Mouse (Mus musculus) E14TG2a.4 (cell line): ENCODE data around the gene Ssh1.

Experiments used
- H3K27me3 ChIP-seq: 2 replicates; pipeline ENCODE4 v1.6.1; 2014; ENCODE audit warnings: low read length, control low read depth; ENCODE audit not compliant: insufficient read depth
- H3K36me3 ChIP-seq: 2 replicates; pipeline ENCODE4 v1.6.1; 2014; ENCODE audit warnings: low read length, control low read depth; ENCODE audit not compliant: insufficient read depth
- H3K4me1 ChIP-seq: replicated peaks from 2 replicates; pipeline ENCODE4 v1.6.1; 2014; ENCODE audit warnings: low read depth, low read length, control low read depth
- H3K4me3 ChIP-seq: replicated peaks from 2 replicates; pipeline ENCODE4 v1.5.1; 2014; ENCODE audit warnings: mild to moderate bottlenecking, low read length
- H3K9me3 ChIP-seq: 2 replicates; pipeline ENCODE4 v1.6.1; 2014; ENCODE audit warnings: low read length, control low read depth
- CTCF ChIP-seq: conservative IDR thresholded peaks from 2 replicates; pipeline ENCODE4 v1.5.1; 2014; ENCODE audit warnings: low read length
- NANOG ChIP-seq: IDR thresholded peaks from 2 replicates; pipeline ENCODE4 v1.6.1; 2014; ENCODE audit warnings: borderline replicate concordance, low read length, mixed read lengths
- POU5F1 ChIP-seq: IDR thresholded peaks from 2 replicates; pipeline ENCODE4 v1.6.1; 2014; ENCODE audit warnings: low read length, borderline replicate concordance

The Ssh1 gene

DNA sequence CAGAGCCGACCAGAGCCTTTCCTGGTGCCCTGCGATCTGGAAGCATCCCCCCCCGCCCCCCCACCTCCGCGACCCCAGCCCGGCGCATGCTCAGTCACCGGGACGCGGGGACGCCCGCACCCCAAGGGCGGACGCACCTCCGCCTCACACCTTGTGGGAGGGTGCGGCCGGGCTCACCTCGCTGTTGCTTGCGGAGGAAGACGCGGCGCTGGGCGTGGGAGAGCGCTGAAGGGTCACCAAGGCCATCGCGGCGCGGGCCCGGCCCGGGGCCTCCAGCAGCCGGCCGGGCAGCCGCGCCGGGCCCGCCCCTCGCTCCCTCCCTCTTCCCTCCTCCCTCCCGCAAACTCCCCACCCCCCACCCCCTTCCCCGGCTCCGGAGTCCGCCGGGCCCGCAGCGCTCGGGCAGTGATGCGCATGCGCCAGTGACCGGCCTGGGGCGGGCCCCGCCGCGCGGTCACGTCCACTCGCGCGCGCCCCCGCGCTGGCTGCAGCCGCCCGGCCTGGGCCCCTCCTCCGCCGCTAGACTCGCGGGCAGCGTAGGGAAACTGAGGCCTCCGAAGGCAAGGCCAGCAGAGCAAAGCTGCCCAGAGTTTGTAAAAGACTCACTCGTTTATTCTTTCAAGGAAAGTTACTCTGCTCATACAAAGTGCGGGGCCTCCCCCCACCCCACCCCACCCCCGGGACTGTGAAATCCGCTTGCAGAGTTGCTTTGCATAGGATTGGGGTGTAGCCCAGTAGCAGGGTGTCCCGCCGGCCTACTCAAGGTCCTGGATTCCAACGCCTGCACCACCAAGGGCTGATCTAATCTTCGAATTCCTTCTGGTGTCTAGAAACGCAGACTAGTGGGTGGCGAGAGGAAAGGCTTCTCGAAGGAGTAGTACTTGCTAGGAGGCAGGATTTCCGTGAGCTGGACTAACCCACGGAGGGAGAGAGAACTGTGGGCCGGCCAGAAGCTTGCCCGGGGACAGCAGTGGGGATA, at the start of gene Ssh1:
TSS of gene Ssh1 (minus strand) at position 408 of the 979 bp plus-strand sequence.
- Histone ChIP-seq H3K4me3 (peak within 1 kb of the TSS; percentile 79), H3K4me1 (peaks cover 47% of the 10 kb centered on the region), H3K27me3 (peaks cover 2% of the 10 kb centered on the region; the same call in 1 of the 2 replicates), H3K36me3 (peaks cover 8% of the 10 kb centered on the region), H3K9me3 (no peaks in the 10 kb centered on the region)
- TF ChIP-seq NANOG (no peak), POU5F1 (no peak), CTCF (no peak)

DNA sequence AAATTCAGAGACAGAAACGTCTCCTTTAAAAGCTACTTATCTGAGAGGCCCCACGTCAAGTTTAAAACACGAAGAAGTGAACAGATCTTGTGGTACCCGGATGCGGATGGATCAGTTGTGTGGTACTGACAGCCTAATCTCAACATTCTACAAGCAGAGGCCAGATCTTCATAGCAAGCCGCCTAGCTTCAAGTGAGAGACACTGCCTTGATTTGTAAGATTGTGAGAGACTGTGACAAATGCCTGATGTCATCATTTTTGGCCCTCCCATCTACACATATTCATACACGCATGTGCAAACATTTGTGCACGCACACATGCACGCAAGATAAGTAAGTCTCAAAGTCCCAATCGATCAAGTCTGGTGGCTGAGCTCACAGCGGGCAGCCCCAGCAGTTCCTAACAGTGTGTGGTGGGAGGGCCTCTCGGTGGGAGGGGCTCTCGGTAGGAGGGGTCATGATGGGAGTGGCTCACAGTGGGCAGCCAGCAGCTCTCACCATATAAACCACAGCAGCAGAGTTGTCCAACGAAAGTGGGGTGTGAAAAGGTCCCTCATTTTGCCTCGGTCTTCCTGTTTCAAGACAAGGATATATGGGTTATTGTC, 47.7 kb upstream of the Ssh1 start:
- peaks cover 9% of the 10 kb centered on the region; the same call in 1 of the 2 replicates for H3K27me3 ChIP-seq
- H3K4me3 ChIP-seq = no peak overlapping the region
- peaks cover 28% of the 10 kb centered on the region for H3K4me1 ChIP-seq
- H3K36me3 ChIP-seq = no peaks in the 10 kb centered on the region
- no peak for TF ChIP-seq POU5F1
- no peak for TF ChIP-seq CTCF
- no peak for TF ChIP-seq NANOG
- H3K9me3 ChIP-seq = no peaks in the 10 kb centered on the region

DNA sequence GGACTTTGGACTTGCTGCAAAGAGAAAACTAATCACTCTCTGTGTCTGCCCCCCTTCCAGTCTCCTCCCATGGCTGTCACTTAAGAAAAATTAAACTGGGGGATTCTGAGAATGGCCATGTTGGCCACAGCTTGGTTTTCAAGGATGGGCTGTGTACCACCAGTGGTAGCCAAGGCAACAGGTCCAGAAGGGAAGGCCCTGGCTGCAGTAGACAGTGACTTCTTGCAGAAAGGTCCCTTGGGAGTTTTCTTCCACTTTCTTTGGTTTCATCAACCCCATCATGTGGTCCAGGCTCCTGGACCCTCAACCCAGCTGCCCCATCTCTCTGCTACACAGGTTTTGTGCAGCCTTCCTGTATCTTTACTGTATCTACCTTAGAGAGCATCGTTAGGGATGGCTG, 47.2 kb upstream of the Ssh1 start:
- no peak for TF ChIP-seq POU5F1
- TF ChIP-seq NANOG = no peak
- no peak for TF ChIP-seq CTCF
- Histone ChIP-seq H3K4me3 (no peak overlapping the region), H3K4me1 (peaks cover 28% of the 10 kb centered on the region), H3K36me3 (no peaks in the 10 kb centered on the region), H3K9me3 (no peaks in the 10 kb centered on the region), H3K27me3 (peaks cover 9% of the 10 kb centered on the region; the same call in 1 of the 2 replicates)

DNA sequence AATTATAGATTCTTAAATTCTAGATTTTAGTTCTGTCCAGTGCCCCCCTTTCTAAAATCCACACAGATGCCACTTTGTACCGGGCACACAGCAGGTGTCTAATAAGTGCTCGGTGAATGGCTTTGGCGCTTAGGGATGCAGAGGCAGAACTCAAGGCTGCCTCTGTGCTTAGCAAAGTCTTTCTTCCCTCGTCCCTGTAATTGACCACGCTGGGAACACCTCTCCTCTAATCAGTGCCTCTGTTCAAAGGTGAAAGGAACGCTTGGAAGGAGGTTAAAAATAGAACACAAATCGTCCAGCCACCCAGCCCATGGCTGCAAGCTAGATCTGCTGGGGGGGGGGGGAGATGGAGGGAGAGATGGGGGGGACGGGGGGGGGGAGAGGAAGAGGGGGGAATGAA, 46.8 kb upstream of the Ssh1 start:
- Histone ChIP-seq H3K4me3 (no peak overlapping the region), H3K36me3 (no peaks in the 10 kb centered on the region), H3K9me3 (no peaks in the 10 kb centered on the region), H3K4me1 (peaks cover 28% of the 10 kb centered on the region), H3K27me3 (peaks cover 9% of the 10 kb centered on the region; the same call in 1 of the 2 replicates)
- no peak for TF ChIP-seq POU5F1
- TF ChIP-seq CTCF = no peak
- TF ChIP-seq NANOG = no peak

DNA sequence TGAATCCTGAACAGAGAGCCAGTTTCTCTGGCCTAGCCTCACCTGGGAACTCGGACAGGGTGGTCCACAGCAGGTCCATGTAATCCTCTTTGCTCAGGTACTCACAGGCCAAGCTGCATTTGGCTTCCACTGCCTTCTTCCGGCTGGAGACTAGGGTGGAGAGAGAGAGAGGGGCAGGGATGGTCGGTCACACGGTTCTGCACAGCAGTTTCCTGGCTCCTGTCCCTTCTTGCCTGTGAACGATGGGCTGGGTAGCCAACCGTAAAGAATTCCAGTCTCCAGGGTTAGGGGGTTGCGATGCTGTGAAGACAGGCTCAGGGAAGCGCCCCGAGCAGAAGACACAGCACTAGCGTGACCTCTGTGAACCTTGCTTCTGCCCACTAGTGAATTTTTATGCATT, 41.4 kb upstream of the Ssh1 start:
- no peak overlapping the region for H3K4me3 ChIP-seq
- TF ChIP-seq NANOG = no peak
- TF ChIP-seq POU5F1 = no peak
- no peak for TF ChIP-seq CTCF
- H3K4me1 ChIP-seq = peaks cover 25% of the 10 kb centered on the region
- peaks cover 11% of the 10 kb centered on the region; the same call in 1 of the 2 replicates for H3K27me3 ChIP-seq
- no peaks in the 10 kb centered on the region for H3K36me3 ChIP-seq
- H3K9me3 ChIP-seq = no peaks in the 10 kb centered on the region

DNA sequence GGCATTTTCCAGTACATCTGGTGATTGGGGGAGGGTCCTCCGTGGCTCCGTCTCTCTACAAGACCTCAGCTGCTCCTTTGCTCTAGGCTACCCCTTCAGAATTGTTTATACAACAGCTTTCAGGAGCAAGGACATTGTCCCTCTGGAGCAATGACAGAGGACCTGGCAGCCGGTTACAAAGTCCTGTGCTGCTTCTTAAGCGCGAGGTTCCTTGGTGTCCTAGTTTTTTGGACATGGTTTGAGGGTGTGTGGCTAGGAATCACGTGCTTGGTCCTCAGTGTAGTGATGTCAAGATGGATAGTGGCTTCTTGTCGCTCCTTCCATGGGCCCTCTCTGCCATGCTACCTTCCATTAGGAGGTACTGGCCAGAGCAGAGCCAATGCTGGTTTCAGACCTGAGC, 40.7 kb upstream of the Ssh1 start:
- H3K4me1 ChIP-seq = peaks cover 33% of the 10 kb centered on the region
- no peak overlapping the region for H3K4me3 ChIP-seq
- H3K9me3 ChIP-seq = no peaks in the 10 kb centered on the region
- H3K27me3 ChIP-seq = peaks cover 13% of the 10 kb centered on the region; the same call in 1 of the 2 replicates
- H3K36me3 ChIP-seq = no peaks in the 10 kb centered on the region
- no peak for TF ChIP-seq CTCF
- TF ChIP-seq POU5F1 = no peak
- no peak for TF ChIP-seq NANOG

DNA sequence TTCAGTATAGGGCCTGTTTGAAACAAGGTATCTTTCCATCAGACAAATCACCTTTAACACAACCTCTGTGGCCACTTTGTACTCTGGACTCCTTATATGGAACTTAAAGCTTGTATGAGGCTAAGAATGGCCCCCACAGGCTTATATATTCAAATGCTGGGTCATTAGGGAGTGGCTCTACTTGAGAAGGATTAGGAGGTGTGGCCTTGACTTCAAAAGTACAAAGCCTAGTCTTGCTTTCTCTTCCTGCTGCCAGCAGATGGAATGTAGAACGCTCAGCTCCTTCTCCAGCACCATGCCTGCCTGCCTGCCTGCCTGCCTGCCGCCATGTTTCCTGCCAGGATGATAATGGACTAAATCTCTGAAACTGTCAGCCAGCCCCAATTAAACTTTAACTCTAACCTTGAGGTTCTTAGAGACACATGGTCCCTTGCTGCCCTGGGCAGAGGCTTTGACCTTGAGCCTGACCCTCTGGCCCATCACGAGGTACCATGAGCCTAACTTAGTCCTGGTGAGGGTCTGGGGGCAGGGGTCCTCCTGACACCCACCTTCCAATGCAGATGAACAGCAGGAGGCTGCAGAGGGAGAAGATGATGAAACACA, 38.6 kb upstream of the Ssh1 start:
- no peak overlapping the region for H3K4me3 ChIP-seq
- no peaks in the 10 kb centered on the region for H3K9me3 ChIP-seq
- H3K36me3 ChIP-seq = no peaks in the 10 kb centered on the region
- TF ChIP-seq CTCF = no peak
- TF ChIP-seq NANOG = no peak
- H3K27me3 ChIP-seq = peaks cover 22% of the 10 kb centered on the region
- peaks cover 47% of the 10 kb centered on the region for H3K4me1 ChIP-seq

DNA sequence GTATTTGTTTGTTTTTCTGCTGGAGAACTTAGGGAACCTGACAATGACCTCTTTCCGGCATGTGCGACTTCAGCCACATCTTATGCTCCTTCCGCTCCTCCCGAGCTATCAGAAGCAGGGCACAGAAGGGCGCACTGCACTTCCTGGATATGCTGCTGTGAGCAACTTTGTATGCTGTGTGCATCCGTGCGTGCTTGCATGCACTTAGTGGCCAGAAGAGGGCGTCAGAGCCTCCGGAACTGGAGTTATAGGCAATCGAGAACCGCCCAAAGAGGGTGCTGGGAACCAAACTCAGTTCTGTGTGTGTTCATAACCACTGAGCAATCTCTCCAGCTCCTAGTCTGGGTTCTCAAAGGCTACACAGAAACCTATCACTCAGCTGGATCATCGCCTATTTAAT, 37.0 kb upstream of the Ssh1 start:
- Histone ChIP-seq H3K9me3 (no peaks in the 10 kb centered on the region), H3K4me1 (peaks cover 52% of the 10 kb centered on the region), H3K27me3 (peaks cover 18% of the 10 kb centered on the region), H3K36me3 (no peaks in the 10 kb centered on the region), H3K4me3 (no peak overlapping the region)
- TF ChIP-seq CTCF (peak; percentile 18; the same call in 1 of the 2 replicates), NANOG (no peak)
